Mouse (Mus musculus) liver, embryonic 15.5 days (tissue): Measurements from ENCODE around the gene Hist1h3g. TPM values are rescaled to one million over a fixed set of nuclear protein-coding genes. Genes with fewer than 3 reads are reported as not detected.
"Not testable (repeated sequence)": the region's sequence is repeated elsewhere in the genome, so short reads cannot be mapped to it uniquely, and the experiment has no call there.

Experiments used
- ATAC-seq: fragments of 200-750 bp; cut with Nextera tagmentation; 2 replicates; pipeline ENCODE4 v1.8.0; 2017; ENCODE audit warnings: moderate number of reproducible peaks, mild to moderate bottlenecking, moderate library complexity; ENCODE audit not compliant: insufficient read depth
- H3K27ac ChIP-seq: fragments of 300-500 bp; sonication (generic); replicated peaks from 2 replicates; pipeline ENCODE4 v1.5.1; 2015; ENCODE audit warnings: mild to moderate bottlenecking, inconsistent platforms
- H3K27me3 ChIP-seq: fragments of 300-500 bp; sonication (generic); 2 replicates; pipeline ENCODE4 v1.6.1; 2015; ENCODE audit warnings: mild to moderate bottlenecking, inconsistent platforms
- H3K36me3 ChIP-seq: fragments of 300-500 bp; sonication (generic); replicated peaks from 2 replicates; pipeline ENCODE4 v1.6.1; 2015; ENCODE audit warnings: moderate library complexity, mild to moderate bottlenecking, inconsistent platforms
- H3K4me1 ChIP-seq: fragments of 300-500 bp; sonication (generic); replicated peaks from 2 replicates; pipeline ENCODE4 v1.6.1; 2015; ENCODE audit warnings: inconsistent platforms
- H3K4me2 ChIP-seq: fragments of 300-500 bp; sonication (generic); 2 replicates; pipeline ENCODE4 v1.6.1; 2015; ENCODE audit warnings: moderate library complexity, mild to moderate bottlenecking, inconsistent platforms
- H3K4me3 ChIP-seq: fragments of 300-500 bp; sonication (generic); replicated peaks from 2 replicates; pipeline ENCODE4 v1.5.1; 2015; ENCODE audit warnings: mild to moderate bottlenecking, inconsistent platforms
- H3K9ac ChIP-seq: fragments of 300-500 bp; sonication (generic); 2 replicates; pipeline ENCODE4 v1.6.1; 2015; ENCODE audit warnings: moderate library complexity, mild to moderate bottlenecking, inconsistent platforms
- H3K9me3 ChIP-seq: fragments of 300-500 bp; sonication (generic); replicated peaks from 2 replicates; pipeline ENCODE4 v1.6.1; 2016; ENCODE audit warnings: inconsistent platforms
- WGBS: fragments of 180-500 bp; shearing (Covaris S2); methylation state at CpG from one replicate; pipeline ENCODE4 v1.1.7; 2015; ENCODE audit warnings: mixed read lengths; ENCODE audit not compliant: insufficient replicate concordance; 5-methylcytosine and 5-hydroxymethylcytosine counted together
- polyA plus RNA-seq: library from polyadenylated mRNA; unstranded; fragments of >200 nt; fragmentation: Nextera tagmentation; extraction: Ambion mirVana; gene quantifications from 2 replicates; pipeline ENCODE4 v1.2.1, GENCODE M21; 2015

Gene Hist1h3g
- polyA plus RNA-seq, 1 experiment from 2014 or later = 9.4 TPM

DNA sequence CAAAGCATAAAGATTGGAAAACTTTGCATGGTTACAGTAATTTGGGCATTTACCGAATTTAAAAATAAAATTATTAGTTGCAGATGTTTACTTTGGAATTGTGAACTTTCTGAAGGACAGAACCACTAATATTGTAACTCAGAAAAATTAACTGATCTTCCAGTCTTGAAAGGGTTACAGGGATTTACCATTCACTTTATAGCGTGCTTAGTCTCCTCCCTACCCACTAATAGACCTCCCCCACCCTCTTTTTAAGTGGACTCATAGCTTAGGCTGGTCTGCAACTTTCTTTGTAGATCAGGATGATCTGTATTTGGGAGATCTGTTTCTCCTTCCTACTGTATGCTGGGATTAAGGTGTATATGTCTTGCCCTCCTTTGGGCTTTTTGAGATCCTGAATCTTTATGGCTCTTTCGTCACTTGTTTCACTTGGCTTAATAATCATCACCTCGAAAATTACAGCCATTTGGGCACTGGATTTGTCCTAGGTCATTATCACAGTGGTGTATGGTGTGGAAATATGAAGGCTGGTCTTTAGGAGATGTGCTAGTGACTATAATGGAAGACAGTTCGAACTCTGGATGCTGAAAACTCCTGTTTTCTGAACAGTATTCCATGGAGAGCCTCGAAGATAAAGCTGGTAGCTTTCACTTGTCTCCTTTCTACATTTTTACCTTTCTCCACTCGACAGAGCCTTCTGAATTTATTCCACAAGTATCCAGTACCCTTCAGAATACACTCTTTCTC, 1.0 kb downstream of the Hist1h3g start:
- peak overlapping the region; percentile 73 for H3K9ac ChIP-seq
- peaks cover 55% of the 10 kb centered on the region for H3K4me1 ChIP-seq
- peak overlapping the region; percentile 66 for H3K4me3 ChIP-seq
- H3K36me3 ChIP-seq = no peaks in the 10 kb centered on the region
- H3K4me2 ChIP-seq = peak overlapping the region; percentile 78
- peak overlapping the region; percentile 98 for H3K27ac ChIP-seq
- H3K27me3 ChIP-seq = no peaks in the 10 kb centered on the region
- WGBS = 12% methylated on average over 7 of the region's 7 CpGs
- ATAC-seq = no peak
- H3K9me3 ChIP-seq = no peaks in the 10 kb centered on the region

DNA sequence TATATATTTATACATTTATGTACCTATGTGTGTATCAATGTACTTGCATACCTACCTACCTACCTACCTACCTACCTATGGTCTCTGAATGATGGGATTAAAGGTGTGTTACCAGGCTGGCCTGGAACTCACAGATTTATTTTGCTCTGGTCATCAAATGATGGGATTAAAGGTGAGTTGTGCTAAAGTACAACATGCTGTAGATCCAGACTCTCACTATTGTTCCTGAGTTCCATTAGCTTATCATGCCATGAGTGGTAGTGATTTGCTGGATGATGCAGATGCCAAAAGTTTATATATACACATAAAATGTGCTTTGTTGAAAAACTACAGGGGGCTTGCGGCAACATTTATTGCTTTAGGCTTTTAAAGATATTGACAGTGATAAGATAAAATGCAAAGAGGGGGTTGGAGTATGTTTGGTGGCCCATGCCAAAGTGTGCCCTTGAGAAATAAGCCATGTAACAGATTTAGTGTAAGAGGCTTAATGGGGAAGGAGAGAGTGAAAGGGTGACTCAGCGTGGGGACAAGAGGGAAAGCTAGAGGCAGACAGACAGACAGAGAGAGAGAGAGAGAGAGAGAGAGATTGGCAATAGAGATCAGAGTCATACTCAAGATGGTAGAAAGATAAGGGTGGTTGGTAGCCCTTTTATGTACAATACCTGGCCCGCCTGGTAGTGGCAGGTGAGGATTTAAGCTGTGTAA, 1.9 kb downstream of the Hist1h3g start:
- 57% methylated on average over 3 of the region's 3 CpGs for WGBS
- peak overlapping the region; percentile 73 for H3K9ac ChIP-seq

DNA sequence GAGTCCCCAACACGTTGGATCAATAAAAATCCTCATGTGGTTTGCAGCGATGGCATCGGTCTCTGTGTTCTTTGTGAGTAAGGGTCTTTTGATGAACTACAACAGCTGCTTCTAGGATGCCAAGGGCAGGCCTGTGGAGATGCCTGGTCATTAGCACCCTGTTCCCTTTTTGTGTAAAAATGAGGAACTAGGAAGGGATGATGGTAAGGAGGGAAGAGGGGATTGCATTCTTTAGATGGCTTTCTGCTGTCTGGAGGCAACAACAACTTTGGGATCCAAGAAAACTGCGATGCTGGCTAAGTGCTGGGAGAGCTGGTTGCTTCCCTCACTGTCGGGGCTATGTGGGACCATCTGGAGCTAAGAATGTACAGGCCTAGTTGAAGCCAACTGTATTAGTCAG, 3.0 kb downstream of the Hist1h3g start:
- 72% methylated on average over 5 of the region's 5 CpGs for WGBS
- Histone ChIP-seq H3K27ac (peak overlapping the region; percentile 98), H3K9ac (peak overlapping the region; percentile 73; the same call in 1 of the 2 replicates), H3K4me2 (peak overlapping the region; percentile 78), H3K36me3 (no peaks in the 10 kb centered on the region), H3K9me3 (no peaks in the 10 kb centered on the region), H3K4me1 (peaks cover 47% of the 10 kb centered on the region), H3K4me3 (0 out of 2 replicates have a peak overlapping the region, but pooled peaks have one; percentile 66), H3K27me3 (no peaks in the 10 kb centered on the region)
- ATAC-seq = no peak

More for the DNA sequence above, 1.9 kb downstream of the Hist1h3g start:
- Histone ChIP-seq H3K9me3 (no peaks in the 10 kb centered on the region), H3K4me1 (peaks cover 58% of the 10 kb centered on the region), H3K27me3 (no peaks in the 10 kb centered on the region), H3K4me3 (peak overlapping the region; percentile 66), H3K27ac (peak overlapping the region; percentile 98), H3K36me3 (no peaks in the 10 kb centered on the region), H3K4me2 (peak overlapping the region; percentile 78)
- ATAC-seq = no peak

DNA sequence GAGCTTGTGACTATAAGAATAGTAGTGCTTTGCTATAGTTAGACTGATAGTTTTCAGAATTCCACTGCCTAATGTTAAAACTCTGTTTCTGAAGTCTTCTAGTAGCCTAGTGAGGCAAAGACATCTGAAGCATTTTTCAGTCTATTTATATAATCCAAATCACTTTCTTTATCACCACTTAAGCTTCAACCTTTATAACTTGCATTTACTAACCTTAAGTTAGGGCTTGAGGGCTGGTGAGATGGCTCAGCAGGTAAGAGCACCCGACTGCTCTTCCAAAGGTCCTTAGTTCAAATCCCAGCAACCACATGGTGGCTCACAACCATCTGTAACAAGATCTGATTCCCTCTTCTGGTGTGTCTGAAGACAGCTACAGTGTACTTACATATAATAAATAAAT, 4.6 kb downstream of the Hist1h3g start:
- not testable (repeated sequence) for H3K27me3 ChIP-seq, H3K4me2 ChIP-seq, H3K4me3 ChIP-seq, H3K9me3 ChIP-seq, H3K9ac ChIP-seq, H3K36me3 ChIP-seq, ATAC-seq
- 66% methylated on average over 1 of the region's 1 CpGs for WGBS
- peak overlapping the region; percentile 98; the same call in 1 of the 2 replicates for H3K27ac ChIP-seq
- H3K4me1 ChIP-seq = peaks cover 40% of the 10 kb centered on the region

DNA sequence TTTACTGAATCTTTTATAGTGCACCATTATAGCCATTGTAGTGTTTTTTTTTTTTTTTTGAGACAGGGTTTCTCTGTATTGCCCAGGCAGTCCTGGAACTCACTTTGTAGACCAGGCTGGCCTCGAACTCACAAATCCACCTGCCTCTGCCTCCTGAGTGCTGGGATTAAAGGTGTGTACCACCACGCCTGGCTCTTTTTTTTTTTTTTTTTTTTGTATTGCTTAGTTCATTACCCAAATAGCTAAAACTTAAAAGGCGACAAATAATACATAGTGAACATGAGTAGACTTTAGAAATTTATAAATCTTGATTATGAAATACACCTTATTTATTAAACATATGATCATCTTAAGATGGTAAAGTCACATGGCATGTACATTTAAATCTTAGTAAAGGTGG, 6.3 kb downstream of the Hist1h3g start:
- no peak for ATAC-seq
- Histone ChIP-seq H3K9ac (0 out of 2 replicates have a peak overlapping the region, but pooled peaks have one; percentile 43), H3K9me3 (no peaks in the 10 kb centered on the region), H3K36me3 (no peaks in the 10 kb centered on the region), H3K4me3 (peak overlapping the region; percentile 63), H3K4me1 (peaks cover 45% of the 10 kb centered on the region), H3K27ac (peak overlapping the region; percentile 74), H3K4me2 (peak overlapping the region; percentile 66), H3K27me3 (no peaks in the 10 kb centered on the region)
- WGBS = 46% methylated on average over 3 of the region's 3 CpGs

DNA sequence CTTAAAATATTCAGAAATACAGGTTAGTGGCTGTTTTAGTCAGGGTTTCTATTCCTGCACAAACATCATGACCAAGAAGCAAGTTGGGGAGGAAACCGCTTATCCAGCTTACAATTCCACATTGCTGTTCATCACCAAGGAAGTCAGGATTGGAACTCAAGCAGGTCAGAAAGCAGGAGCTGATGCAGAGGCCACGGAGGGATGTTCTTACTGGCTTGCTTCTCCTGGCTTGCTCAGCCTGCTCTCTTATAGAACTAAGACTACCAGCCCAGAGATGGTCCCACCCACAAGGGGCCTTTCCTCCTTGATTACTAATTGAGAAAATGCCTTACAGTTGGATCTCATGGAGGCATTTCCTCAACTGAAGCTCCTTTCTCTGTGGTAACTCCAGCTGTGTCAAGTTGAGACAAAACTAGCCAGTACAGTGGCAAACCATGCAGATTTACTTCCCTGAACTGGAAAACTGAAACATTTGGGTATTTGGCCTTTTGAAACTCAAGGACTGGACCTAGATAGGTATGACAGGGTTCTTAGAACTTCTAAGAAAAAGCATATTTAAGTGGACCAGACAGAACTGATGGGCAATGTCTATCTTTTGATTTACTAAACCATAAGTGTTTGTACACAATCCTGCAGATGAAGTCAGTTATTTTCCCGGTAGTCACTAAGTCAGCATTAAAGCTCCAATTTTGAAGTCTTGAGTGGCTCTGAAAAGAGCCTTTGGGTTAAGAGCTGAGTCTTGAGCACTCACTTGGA, 7.2 kb downstream of the Hist1h3g start:
- H3K27me3 ChIP-seq, H3K36me3 ChIP-seq, ATAC-seq, H3K9me3 ChIP-seq: not testable (repeated sequence)
- peak overlapping the region; percentile 66 for H3K4me2 ChIP-seq
- peak overlapping the region; percentile 97 for H3K27ac ChIP-seq
- peak overlapping the region; percentile 63 for H3K4me3 ChIP-seq
- peaks cover 42% of the 10 kb centered on the region for H3K4me1 ChIP-seq
- H3K9ac ChIP-seq = peak overlapping the region; percentile 75
- WGBS = 9% methylated on average over 3 of the region's 3 CpGs

DNA sequence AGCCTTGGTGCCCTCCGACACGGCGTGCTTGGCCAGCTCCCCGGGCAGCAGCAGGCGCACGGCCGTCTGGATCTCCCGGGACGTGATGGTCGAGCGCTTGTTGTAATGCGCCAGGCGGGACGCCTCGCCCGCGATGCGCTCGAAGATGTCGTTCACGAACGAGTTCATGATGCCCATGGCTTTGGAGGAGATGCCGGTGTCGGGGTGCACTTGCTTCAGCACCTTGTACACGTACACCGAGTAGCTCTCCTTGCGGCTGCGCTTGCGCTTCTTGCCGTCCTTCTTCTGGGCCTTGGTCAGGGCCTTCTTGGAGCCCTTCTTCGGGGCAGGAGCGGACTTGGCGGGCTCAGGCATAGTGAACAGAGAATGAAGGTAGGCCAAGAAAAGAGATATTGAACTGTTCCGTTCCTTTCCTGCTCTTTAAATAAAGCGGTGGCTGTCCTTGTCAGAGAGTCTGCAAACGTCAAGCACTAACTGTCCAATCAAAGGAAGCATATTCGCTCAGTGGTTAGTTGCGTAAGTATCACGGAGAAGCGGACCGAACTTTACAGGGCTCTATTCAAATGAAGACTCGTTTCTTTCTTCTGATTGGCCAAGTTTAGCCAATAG, 7.9 kb downstream of the Hist1h3g start, which contains the start of gene Hist1h2bh:
TSS of gene Hist1h2bh (minus strand) at position 394 of the 609 bp plus-strand sequence.
- peak within 1 kb of the TSS; percentile 97 for H3K27ac ChIP-seq
- not testable (repeated sequence) for H3K36me3 ChIP-seq, H3K27me3 ChIP-seq, H3K9me3 ChIP-seq
- peak within 1 kb of the TSS; percentile 63 for H3K4me3 ChIP-seq
- peak within 1 kb of the TSS; percentile 75 for H3K9ac ChIP-seq
- under 1% methylated on average over 42 of the region's 42 CpGs for WGBS
- peak; percentile 85 for ATAC-seq
- H3K4me2 ChIP-seq = peak within 1 kb of the TSS; percentile 66
- peaks cover 35% of the 10 kb centered on the region for H3K4me1 ChIP-seq

DNA sequence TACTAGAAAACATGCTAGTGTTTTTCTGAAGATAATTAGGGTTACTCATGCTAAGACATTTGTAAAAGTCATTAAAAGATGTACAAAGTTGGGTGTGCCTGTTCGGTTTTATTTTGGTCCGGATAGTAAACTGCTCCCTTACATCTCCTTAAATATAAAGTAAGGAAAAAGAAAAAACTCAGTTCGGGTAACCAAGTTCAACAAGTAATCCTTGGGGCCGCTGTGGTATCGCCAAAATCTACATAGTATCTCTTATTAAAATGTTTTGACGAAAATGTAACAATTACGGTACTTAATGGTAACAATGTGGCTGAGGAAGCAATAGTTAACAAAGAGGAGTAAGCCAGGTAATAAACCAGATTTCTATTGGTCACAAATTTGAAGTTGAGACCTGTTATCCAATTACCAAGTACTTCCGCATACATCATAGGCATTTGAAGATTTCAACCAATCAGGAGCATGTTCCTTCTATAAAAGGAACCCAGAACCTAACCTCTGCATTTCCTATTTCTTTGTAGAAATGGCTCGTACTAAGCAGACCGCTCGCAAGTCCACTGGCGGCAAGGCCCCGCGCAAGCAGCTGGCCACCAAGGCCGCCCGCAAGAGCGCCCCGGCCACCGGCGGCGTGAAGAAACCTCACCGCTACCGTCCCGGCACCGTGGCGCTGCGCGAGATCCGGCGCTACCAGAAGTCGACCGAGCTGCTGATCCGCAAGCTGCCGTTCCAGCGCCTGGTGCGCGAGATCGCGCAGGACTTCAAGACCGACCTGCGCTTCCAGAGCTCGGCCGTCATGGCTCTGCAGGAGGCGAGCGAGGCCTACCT, 9.0 kb downstream of the Hist1h3g start, which contains the start of gene Hist1h3f:
TSS of gene Hist1h3f (plus strand) at position 88 of the 822 bp plus-strand sequence.
- ATAC-seq = peak; percentile 75
- WGBS = under 1% methylated on average over 31 of the region's 45 CpGs
- H3K4me2 ChIP-seq = peak within 1 kb of the TSS; percentile 66

DNA sequence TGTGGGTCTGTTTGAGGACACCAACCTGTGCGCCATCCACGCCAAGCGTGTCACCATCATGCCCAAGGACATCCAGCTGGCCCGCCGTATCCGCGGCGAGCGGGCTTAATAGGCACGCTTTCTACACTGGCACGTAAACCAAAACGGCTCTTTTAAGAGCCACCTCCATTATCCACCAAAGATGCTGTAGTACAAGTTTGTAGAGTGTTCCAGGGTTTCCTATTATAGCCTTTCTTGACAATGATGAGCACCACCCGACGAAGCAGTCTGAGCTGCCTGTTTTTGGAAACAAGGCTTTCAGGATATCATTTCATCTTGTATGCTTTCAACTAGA, 9.5 kb downstream of the Hist1h3g start:
- not testable (repeated sequence) for ATAC-seq, H3K27me3 ChIP-seq, H3K36me3 ChIP-seq, H3K9me3 ChIP-seq
- 0 out of 2 replicates have a peak overlapping the region, but pooled peaks have one; percentile 46 for H3K9ac ChIP-seq
- H3K4me3 ChIP-seq = peak overlapping the region; percentile 59
- peak overlapping the region; percentile 66 for H3K4me2 ChIP-seq
- H3K4me1 ChIP-seq = peaks cover 35% of the 10 kb centered on the region
- WGBS = 1% methylated on average over 14 of the region's 14 CpGs
- H3K27ac ChIP-seq = peak overlapping the region; percentile 97

More for the DNA sequence above, 9.0 kb downstream of the Hist1h3g start, which contains the start of gene Hist1h3f:
- Histone ChIP-seq H3K4me1 (peaks cover 30% of the 10 kb centered on the region), H3K27me3 (no peaks in the 10 kb centered on the region), H3K4me3 (peak within 1 kb of the TSS; percentile 63), H3K36me3 (no peaks in the 10 kb centered on the region), H3K9ac (peak within 1 kb of the TSS; percentile 75), H3K9me3 (no peaks in the 10 kb centered on the region), H3K27ac (peak within 1 kb of the TSS; percentile 97)

DNA sequence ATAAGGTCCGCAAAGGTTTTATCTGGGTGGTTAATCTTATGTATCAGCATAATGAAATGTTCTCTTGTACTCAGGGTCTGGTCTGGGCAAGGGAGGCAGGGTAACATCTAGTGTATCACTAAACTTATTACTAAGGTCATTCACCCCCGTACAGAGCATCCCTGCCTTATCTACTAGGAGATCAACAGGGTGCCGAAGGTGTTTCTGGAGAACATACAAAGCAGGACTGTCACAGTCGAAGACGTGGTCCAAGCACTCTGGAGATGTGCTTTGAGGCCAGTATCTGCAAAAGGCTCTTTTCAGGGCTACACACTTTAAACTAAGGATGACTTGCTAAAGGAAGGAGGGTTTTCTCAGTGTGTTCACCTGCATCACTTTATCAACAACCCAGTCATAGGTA, 11.5 kb downstream of the Hist1h3g start:
- Histone ChIP-seq H3K9me3 (no peaks in the 10 kb centered on the region), H3K27me3 (no peaks in the 10 kb centered on the region), H3K4me1 (peaks cover 33% of the 10 kb centered on the region), H3K27ac (peak overlapping the region; percentile 87), H3K36me3 (no peaks in the 10 kb centered on the region), H3K4me3 (peak overlapping the region; percentile 38; the same call in 1 of the 2 replicates), H3K9ac (0 out of 2 replicates have a peak overlapping the region, but pooled peaks have one; percentile 3), H3K4me2 (peak overlapping the region; percentile 60)
- ATAC-seq = no peak
- 70% methylated on average over 5 of the region's 5 CpGs for WGBS
